Mouse (Mus musculus) neural tube, embryonic 13.5 days (tissue): Measurements from ENCODE around the gene Trpm5. TPM values are rescaled to one million over a fixed set of nuclear protein-coding genes. Genes with fewer than 3 reads are reported as not detected.

Experiments
- ATAC-seq: fragments of 200-750 bp; cut with Nextera tagmentation; 2 replicates; pipeline ENCODE4 v1.8.0; 2017; ENCODE audit warnings: low read depth, mild to moderate bottlenecking, moderate TSS enrichment, moderate library complexity
- H3K27ac ChIP-seq: fragments of 300-500 bp; sonication (generic); replicated peaks from 2 replicates; pipeline ENCODE4 v1.5.1; 2015; ENCODE audit warnings: moderate library complexity, mild to moderate bottlenecking, inconsistent platforms
- H3K27me3 ChIP-seq: fragments of 300-500 bp; sonication (generic); 2 replicates; pipeline ENCODE4 v1.6.1; 2015; ENCODE audit warnings: mild to moderate bottlenecking, inconsistent platforms
- H3K36me3 ChIP-seq: fragments of 300-500 bp; sonication (generic); 2 replicates; pipeline ENCODE4 v1.6.1; 2015; ENCODE audit warnings: mild to moderate bottlenecking, inconsistent platforms
- H3K4me1 ChIP-seq: fragments of 300-500 bp; sonication (generic); replicated peaks from 2 replicates; pipeline ENCODE4 v1.6.1; 2015; ENCODE audit warnings: inconsistent platforms
- H3K4me2 ChIP-seq: fragments of 300-500 bp; sonication (generic); 2 replicates; pipeline ENCODE4 v1.6.1; 2015; ENCODE audit warnings: inconsistent platforms, mild to moderate bottlenecking, moderate library complexity
- H3K4me3 ChIP-seq: fragments of 300-500 bp; sonication (generic); 2 replicates; pipeline ENCODE4 v1.5.1; 2015; ENCODE audit warnings: mild to moderate bottlenecking, inconsistent platforms
- H3K9ac ChIP-seq: fragments of 300-500 bp; sonication (generic); 2 replicates; pipeline ENCODE4 v1.6.1; 2015; ENCODE audit warnings: moderate library complexity, mild to moderate bottlenecking, inconsistent platforms
- H3K9me3 ChIP-seq: fragments of 300-500 bp; sonication (generic); 2 replicates; pipeline ENCODE4 v1.6.1; 2016; ENCODE audit warnings: inconsistent platforms
- WGBS: fragments of 180-500 bp; shearing (Covaris S2); methylation state at CpG from one replicate; pipeline ENCODE4 v1.1.7; 2015; 5-methylcytosine and 5-hydroxymethylcytosine counted together
- polyA plus RNA-seq: library from polyadenylated mRNA; unstranded; fragments of >200 nt; fragmentation: Nextera tagmentation; extraction: Ambion mirVana; gene quantifications from 2 replicates; pipeline ENCODE4 v1.2.1, GENCODE M21; 2015

Gene Trpm5
- polyA plus RNA-seq, 1 experiment from 2014 or later = 3.1 TPM

- Histone ChIP-seq H3K27me3 (no peaks in the 10 kb centered on the region), H3K36me3 (peaks cover 12% of the 10 kb centered on the region; the same call in 1 of the 2 replicates), H3K9ac (no peak overlapping the region), H3K4me3 (no peak overlapping the region), H3K4me1 (no peaks in the 10 kb centered on the region), H3K9me3 (no peaks in the 10 kb centered on the region), H3K4me2 (no peak overlapping the region), H3K27ac (no peak overlapping the region)
- ATAC-seq = no peak
- 87% methylated on average over 1 of the region's 1 CpGs for WGBS
Measured at GRCm38 (mm10) chr7:143031816-143032215, 62.6 kb downstream of the Trpm5 start.

GRCm38 (mm10) chr7:143027196-143027595, 67.2 kb downstream of the Trpm5 start:
- Histone ChIP-seq H3K9ac (no peak overlapping the region), H3K27me3 (no peaks in the 10 kb centered on the region), H3K4me1 (no peaks in the 10 kb centered on the region), H3K4me2 (no peak overlapping the region), H3K4me3 (no peak overlapping the region), H3K9me3 (no peaks in the 10 kb centered on the region), H3K36me3 (peaks cover 8% of the 10 kb centered on the region; the same call in 1 of the 2 replicates), H3K27ac (no peak overlapping the region)
- ATAC-seq = no peak
- WGBS = 92% methylated on average over 4 of the region's 4 CpGs

- no peaks in the 10 kb centered on the region for H3K27me3 ChIP-seq
- 90% methylated on average over 3 of the region's 3 CpGs for WGBS
Measured at GRCm38 (mm10) chr7:143025496-143025895, 68.9 kb downstream of the Trpm5 start.

GRCm38 (mm10) chr7:143024293-143024692, 70.1 kb downstream of the Trpm5 start:
- Histone ChIP-seq H3K4me2 (no peak overlapping the region), H3K36me3 (peaks cover 8% of the 10 kb centered on the region; the same call in 1 of the 2 replicates), H3K9ac (no peak overlapping the region), H3K4me3 (no peak overlapping the region), H3K4me1 (no peaks in the 10 kb centered on the region), H3K27me3 (no peaks in the 10 kb centered on the region), H3K9me3 (no peaks in the 10 kb centered on the region), H3K27ac (no peak overlapping the region)
- WGBS = 85% methylated on average over 1 of the region's 1 CpGs
- ATAC-seq = no peak

More at GRCm38 (mm10) chr7:143025496-143025895, 68.9 kb downstream of the Trpm5 start:
- no peak for ATAC-seq
- Histone ChIP-seq H3K4me3 (no peak overlapping the region), H3K4me2 (no peak overlapping the region), H3K9me3 (no peaks in the 10 kb centered on the region), H3K9ac (no peak overlapping the region), H3K27ac (no peak overlapping the region), H3K4me1 (no peaks in the 10 kb centered on the region), H3K36me3 (peaks cover 8% of the 10 kb centered on the region; the same call in 1 of the 2 replicates)

- 95% methylated on average over 2 of the region's 2 CpGs for WGBS
- Histone ChIP-seq H3K9me3 (no peaks in the 10 kb centered on the region), H3K27me3 (no peaks in the 10 kb centered on the region), H3K36me3 (peaks cover 8% of the 10 kb centered on the region; the same call in 1 of the 2 replicates), H3K4me2 (no peak overlapping the region), H3K9ac (no peak overlapping the region), H3K4me3 (no peak overlapping the region), H3K4me1 (no peaks in the 10 kb centered on the region), H3K27ac (no peak overlapping the region)
- no peak for ATAC-seq
Measured at GRCm38 (mm10) chr7:143023499-143023898, 70.9 kb downstream of the Trpm5 start.

GRCm38 (mm10) chr7:143021356-143022164, 72.9 kb downstream of the Trpm5 start:
- 67% methylated on average over 5 of the region's 5 CpGs for WGBS
- Histone ChIP-seq H3K36me3 (peaks cover 8% of the 10 kb centered on the region; the same call in 1 of the 2 replicates), H3K27me3 (no peaks in the 10 kb centered on the region), H3K9me3 (no peaks in the 10 kb centered on the region), H3K4me2 (no peak overlapping the region), H3K9ac (no peak overlapping the region), H3K4me1 (peaks cover 8% of the 10 kb centered on the region), H3K4me3 (no peak overlapping the region), H3K27ac (no peak overlapping the region)
- no peak for ATAC-seq

GRCm38 (mm10) chr7:143020764-143021163, 73.7 kb downstream of the Trpm5 start:
- Histone ChIP-seq H3K36me3 (peaks cover 8% of the 10 kb centered on the region; the same call in 1 of the 2 replicates), H3K4me3 (no peak overlapping the region), H3K27ac (no peak overlapping the region), H3K27me3 (no peaks in the 10 kb centered on the region), H3K9ac (no peak overlapping the region), H3K9me3 (no peaks in the 10 kb centered on the region), H3K4me2 (no peak overlapping the region), H3K4me1 (peaks cover 16% of the 10 kb centered on the region)
- no peak for ATAC-seq
- 84% methylated on average over 3 of the region's 3 CpGs for WGBS

GRCm38 (mm10) chr7:143020040-143020439, 74.4 kb downstream of the Trpm5 start:
- Histone ChIP-seq H3K36me3 (0 out of 2 replicates have a peak, but pooled peaks cover 3% of the 10 kb centered on the region), H3K4me1 (peaks cover 24% of the 10 kb centered on the region), H3K9ac (no peak overlapping the region), H3K4me2 (no peak overlapping the region), H3K4me3 (no peak overlapping the region), H3K9me3 (no peaks in the 10 kb centered on the region), H3K27me3 (no peaks in the 10 kb centered on the region), H3K27ac (no peak overlapping the region)
- no peak for ATAC-seq

Other genes with a start within 250 kb of the Trpm5 start
- 69.6 and 98.6 TPM in 2 replicates for gene Th, start 163.5 kb downstream of the Trpm5 start, polyA plus RNA-seq
- gene Ascl2, start 125.4 kb downstream of the Trpm5 start, polyA plus RNA-seq = 0.55 and 0.98 TPM in 2 replicates
- gene Tspan32, start 89.6 kb downstream of the Trpm5 start, polyA plus RNA-seq = 0.36 and 0.85 TPM in 2 replicates
- 365 and 369 TPM in 2 replicates for gene Cd81, start 41.9 kb downstream of the Trpm5 start, polyA plus RNA-seq
- gene Tssc4, start 25.4 kb downstream of the Trpm5 start, polyA plus RNA-seq = 82.4 and 88.4 TPM in 2 replicates
- 1.3 and 2.0 TPM in 2 replicates for gene Kcnq1, start 11.7 kb upstream of the Trpm5 start, polyA plus RNA-seq